Mouse (Mus musculus) E14TG2a.4 (cell line): ENCODE measurements around the gene Flt1.

Experiments used
- H3K27me3 ChIP-seq: 2 replicates; pipeline ENCODE4 v1.6.1; 2014; ENCODE audit warnings: low read length, control low read depth; ENCODE audit not compliant: insufficient read depth
- H3K36me3 ChIP-seq: 2 replicates; pipeline ENCODE4 v1.6.1; 2014; ENCODE audit warnings: low read length, control low read depth; ENCODE audit not compliant: insufficient read depth
- H3K4me1 ChIP-seq: replicated peaks from 2 replicates; pipeline ENCODE4 v1.6.1; 2014; ENCODE audit warnings: low read depth, low read length, control low read depth
- H3K4me3 ChIP-seq: replicated peaks from 2 replicates; pipeline ENCODE4 v1.5.1; 2014; ENCODE audit warnings: mild to moderate bottlenecking, low read length
- H3K9me3 ChIP-seq: 2 replicates; pipeline ENCODE4 v1.6.1; 2014; ENCODE audit warnings: low read length, control low read depth
- CTCF ChIP-seq: conservative IDR thresholded peaks from 2 replicates; pipeline ENCODE4 v1.5.1; 2014; ENCODE audit warnings: low read length
- NANOG ChIP-seq: IDR thresholded peaks from 2 replicates; pipeline ENCODE4 v1.6.1; 2014; ENCODE audit warnings: borderline replicate concordance, low read length, mixed read lengths
- POU5F1 ChIP-seq: IDR thresholded peaks from 2 replicates; pipeline ENCODE4 v1.6.1; 2014; ENCODE audit warnings: low read length, borderline replicate concordance

Flt1 gene

DNA sequence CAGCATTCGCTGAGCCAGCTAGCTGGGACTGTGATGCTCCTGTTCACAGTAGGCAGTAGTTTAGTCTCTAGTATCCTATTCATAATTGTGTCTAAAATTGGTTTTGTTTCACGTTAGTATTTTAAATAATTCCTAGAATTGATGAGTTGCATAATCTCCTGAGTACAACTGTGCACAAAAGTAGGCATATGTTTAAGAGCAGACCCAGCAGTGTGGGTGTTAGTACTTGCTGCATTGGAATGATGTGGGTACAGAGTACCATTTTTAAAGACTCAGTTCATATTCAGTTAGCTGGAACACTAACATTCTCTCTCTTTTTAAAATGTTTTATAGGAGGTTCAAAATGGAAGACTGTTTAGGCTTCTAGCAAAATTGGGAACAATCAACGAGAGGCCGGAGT is 186.4 kb downstream of the Flt1 start:
- TF ChIP-seq NANOG (no peak), POU5F1 (no peak), CTCF (no peak)
- H3K36me3 ChIP-seq: peaks cover 87% of the 10 kb centered on the region
- no peak overlapping the region for H3K4me3 ChIP-seq
- no peaks in the 10 kb centered on the region for H3K9me3 ChIP-seq
- no peaks in the 10 kb centered on the region for H3K4me1 ChIP-seq
- no peaks in the 10 kb centered on the region for H3K27me3 ChIP-seq

DNA sequence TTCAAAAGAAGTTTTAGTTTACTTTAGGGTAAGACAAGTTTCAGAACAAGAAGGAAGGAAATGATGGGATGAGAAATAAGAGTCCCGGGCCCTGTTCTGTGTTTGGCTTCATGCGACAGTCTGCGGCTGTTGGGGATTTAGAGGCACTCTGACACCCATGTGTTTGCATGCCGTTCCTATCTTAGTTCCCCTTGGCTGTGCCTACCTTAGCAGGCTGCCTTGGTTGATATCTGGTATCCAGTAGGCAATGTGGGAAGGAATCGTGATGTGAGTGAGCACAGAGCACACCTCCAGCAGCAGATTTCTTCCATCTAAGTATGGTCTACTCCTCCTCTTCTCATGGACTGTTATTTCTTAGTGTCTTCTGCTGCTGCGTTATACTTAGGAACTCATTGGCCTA is 193.8 kb downstream of the Flt1 start:
- peaks cover 64% of the 10 kb centered on the region for H3K36me3 ChIP-seq
- no peaks in the 10 kb centered on the region for H3K9me3 ChIP-seq
- H3K4me3 ChIP-seq: no peak overlapping the region
- no peaks in the 10 kb centered on the region for H3K4me1 ChIP-seq
- no peaks in the 10 kb centered on the region for H3K27me3 ChIP-seq
- no peak for TF ChIP-seq CTCF
- TF ChIP-seq NANOG: no peak
- TF ChIP-seq POU5F1: no peak

DNA sequence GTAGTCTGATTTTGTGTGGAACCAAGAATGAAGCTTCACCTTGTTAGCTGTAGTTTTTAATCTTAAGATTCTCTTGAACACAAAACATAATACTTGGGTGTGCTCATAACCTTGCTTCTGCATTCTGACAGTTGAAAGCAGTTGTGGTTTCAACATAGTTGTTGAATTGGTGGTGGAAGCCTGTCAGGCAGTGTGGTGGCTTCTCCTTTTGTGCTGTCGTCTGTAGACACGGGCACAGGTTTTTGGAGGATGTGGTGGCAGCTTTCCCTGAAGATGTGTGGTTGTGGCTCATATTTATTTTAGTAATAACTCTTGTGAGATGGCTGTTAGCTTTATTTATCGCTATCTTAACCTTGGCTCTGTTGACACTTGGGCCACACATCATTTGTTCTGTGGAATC is 198.0 kb downstream of the Flt1 start:
- Histone ChIP-seq H3K36me3 (peaks cover 65% of the 10 kb centered on the region), H3K4me3 (no peak overlapping the region), H3K27me3 (no peaks in the 10 kb centered on the region), H3K9me3 (no peaks in the 10 kb centered on the region), H3K4me1 (no peaks in the 10 kb centered on the region)
- TF ChIP-seq CTCF: no peak

DNA sequence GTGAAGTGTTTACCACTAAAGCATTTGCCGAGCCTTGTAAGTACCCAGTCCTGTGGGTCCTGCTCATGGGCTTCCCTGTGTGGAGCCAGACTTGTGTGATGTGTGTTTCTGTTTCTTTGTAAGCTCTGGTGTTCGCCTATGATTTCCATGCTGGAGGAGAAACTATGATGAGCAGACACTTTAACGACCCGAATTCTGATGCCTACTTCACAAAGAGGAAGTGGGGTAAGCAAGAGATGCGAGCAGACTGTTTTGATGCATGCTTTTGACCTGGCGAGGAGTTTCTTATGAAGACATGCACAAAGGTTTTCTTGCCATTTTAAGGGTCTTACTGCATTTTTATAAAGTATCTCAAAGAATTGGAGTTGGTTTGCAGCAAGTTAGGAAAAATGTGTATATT is 198.8 kb downstream of the Flt1 start:
- Histone ChIP-seq H3K4me1 (no peaks in the 10 kb centered on the region), H3K4me3 (no peak overlapping the region), H3K27me3 (no peaks in the 10 kb centered on the region), H3K36me3 (peaks cover 63% of the 10 kb centered on the region), H3K9me3 (no peaks in the 10 kb centered on the region)
- TF ChIP-seq NANOG: no peak
